Mouse (Mus musculus) liver, embryonic 14.5 days (tissue): Measurements from ENCODE around the gene Ryr1. TPM values are rescaled to one million over a fixed set of nuclear protein-coding genes. Genes with fewer than 3 reads are reported as not detected.

Source experiments
- ATAC-seq: fragments of 200-750 bp; cut with Nextera tagmentation; 2 replicates; pipeline ENCODE4 v1.8.0; 2017; ENCODE audit warnings: moderate number of reproducible peaks, mild to moderate bottlenecking, moderate library complexity; ENCODE audit not compliant: insufficient read depth
- DNase-seq, 3 experiments: peaks; one replicate each; pipeline ENCODE4 v3.0.0-alpha.2; 2012 to 2013; ENCODE audit warnings: low read depth in 3 of 3, low spot score in 3 of 3
- H3K27ac ChIP-seq: fragments of 300-500 bp; sonication (generic); 2 replicates; pipeline ENCODE4 v1.5.1; 2014; ENCODE audit warnings: moderate library complexity, mild to moderate bottlenecking, control low read depth, inconsistent platforms
- H3K27me3 ChIP-seq: fragments of 300-500 bp; sonication (generic); 2 replicates; pipeline ENCODE4 v1.6.1; 2014; ENCODE audit warnings: mild to moderate bottlenecking, low read length, moderate library complexity; ENCODE audit not compliant: control insufficient read depth, insufficient read depth
- H3K36me3 ChIP-seq: fragments of 300-500 bp; sonication (generic); replicated peaks from 2 replicates; pipeline ENCODE4 v1.6.1; 2014; ENCODE audit warnings: low read depth; ENCODE audit not compliant: control insufficient read depth, insufficient read depth
- H3K4me1 ChIP-seq, 2 experiments: fragments of 200-500 bp in 1 of 2; fragments of 300-500 bp in 1 of 2; sonication (generic) in 1 of 2; replicated peaks; 2 replicates each; pipeline ENCODE4 v1.6.1; 2012 to 2014; ENCODE audit warnings: antibody characterized with exemption in 1 of 2, inconsistent platforms in 1 of 2, low read length in 1 of 2; ENCODE audit not compliant: control insufficient read depth in 2 of 2, insufficient read depth in 2 of 2
- H3K4me2 ChIP-seq: fragments of 300-500 bp; sonication (generic); 2 replicates; pipeline ENCODE4 v1.6.1; 2014; ENCODE audit warnings: low read depth, mild to moderate bottlenecking, control low read depth, moderate library complexity
- H3K4me3 ChIP-seq, 2 experiments: fragments of 200-500 bp in 1 of 2; fragments of 300-500 bp in 1 of 2; sonication (generic) in 1 of 2; 2 replicates each; pipeline ENCODE4 v1.5.1; 2012 to 2014; ENCODE audit warnings: low read depth in 2 of 2, low read length in 2 of 2, mild to moderate bottlenecking in 2 of 2, control low read depth in 1 of 2, inconsistent platforms in 1 of 2, moderate library complexity in 1 of 2; ENCODE audit not compliant: insufficient read depth in 1 of 2
- H3K9ac ChIP-seq: fragments of 300-500 bp; sonication (generic); replicated peaks from 2 replicates; pipeline ENCODE4 v1.6.1; 2014; ENCODE audit warnings: mild to moderate bottlenecking, control low read depth, moderate library complexity
- H3K9me3 ChIP-seq: fragments of 300-500 bp; sonication (generic); 2 replicates; pipeline ENCODE4 v1.6.1; 2016; ENCODE audit warnings: low read length, mixed read lengths; ENCODE audit not compliant: control insufficient read depth
- CTCF ChIP-seq: IDR thresholded peaks from 2 replicates; pipeline ENCODE4 v1.5.1; 2016; ENCODE audit warnings: antibody characterized with exemption, low read depth, control low read depth
- EP300 ChIP-seq: IDR thresholded peaks from 2 replicates; pipeline ENCODE4 v1.6.1; 2016; ENCODE audit warnings: antibody characterized with exemption, low read depth
- WGBS: fragments of 180-500 bp; shearing (Covaris S2); extraction: QIAGEN DNeasy Blood & Tissue Kit; methylation state at CpG from one replicate; pipeline ENCODE4 v1.1.7; 2014; ENCODE audit not compliant: insufficient replicate concordance; 5-methylcytosine and 5-hydroxymethylcytosine counted together
- polyA plus RNA-seq, 2 experiments: library from polyadenylated mRNA; depleted of rRNA in 1 of 2; stranded (reverse) in 1 of 2; unstranded in 1 of 2; fragments of >200 nt; fragmentation: Nextera tagmentation in 1 of 2; extraction: Ambion mirVana in 1 of 2; gene quantifications; 2 replicates each; pipeline versions ENCODE4 v1.2.1 to v1.2.3; 2012 to 2014

Gene Ryr1
- 0.06 and 0.15 TPM in 2 replicates for polyA plus RNA-seq (2012; rRNA removed)
- polyA plus RNA-seq (2014; fragmentation: Nextera tagmentation; extraction: Ambion mirVana) = 0.06 and 0.08 TPM in 2 replicates

DNA sequence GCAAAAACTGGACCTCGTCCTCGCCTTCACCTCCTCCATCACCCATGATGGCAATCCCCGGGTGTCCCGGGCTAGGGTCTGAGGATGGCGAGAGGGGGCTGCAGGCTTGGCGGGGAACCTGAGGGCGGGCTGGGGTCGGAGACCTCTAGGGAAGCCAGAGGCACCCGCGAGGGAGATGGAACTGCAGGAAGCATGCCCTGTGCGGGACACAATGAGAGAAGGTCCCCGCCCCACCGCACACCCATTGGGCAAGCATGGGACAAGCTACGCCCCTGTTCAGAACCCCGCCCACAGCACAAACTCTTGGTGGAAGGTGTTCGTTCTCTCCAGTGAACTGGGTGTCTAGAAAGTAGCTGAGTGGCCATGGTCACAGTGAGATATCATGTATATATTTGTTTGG, at the start of gene Ryr1:
Gene Ryr1, minus strand, starts transcription at position 210 of the 400 bp plus-strand sequence.
- H3K4me2 ChIP-seq = peak within 1 kb of the TSS; percentile 63
- H3K27ac ChIP-seq = no peak within 1 kb of the TSS
- DNase-seq = peak; percentile 42 to 61 (median 45)
- H3K4me3 ChIP-seq = peak within 1 kb of the TSS in 1 of 2 experiments; percentile 0; a peak in 1 of 4 replicates
- H3K27me3 ChIP-seq = no peaks in the 10 kb centered on the region; the same call in 1 of the 2 replicates
- H3K9ac ChIP-seq = no peak within 1 kb of the TSS
- peak; percentile 68 for ATAC-seq
- H3K4me1 ChIP-seq = peaks cover 0 to 10% of the 10 kb centered on the region in 2 experiments; a peak in 3 of 4 replicates
- no peak for TF ChIP-seq CTCF
- TF ChIP-seq EP300 = no peak
- no peaks in the 10 kb centered on the region for H3K36me3 ChIP-seq
- WGBS = 0% methylated on average over 15 of the region's 16 CpGs
- H3K9me3 ChIP-seq = no peaks in the 10 kb centered on the region

DNA sequence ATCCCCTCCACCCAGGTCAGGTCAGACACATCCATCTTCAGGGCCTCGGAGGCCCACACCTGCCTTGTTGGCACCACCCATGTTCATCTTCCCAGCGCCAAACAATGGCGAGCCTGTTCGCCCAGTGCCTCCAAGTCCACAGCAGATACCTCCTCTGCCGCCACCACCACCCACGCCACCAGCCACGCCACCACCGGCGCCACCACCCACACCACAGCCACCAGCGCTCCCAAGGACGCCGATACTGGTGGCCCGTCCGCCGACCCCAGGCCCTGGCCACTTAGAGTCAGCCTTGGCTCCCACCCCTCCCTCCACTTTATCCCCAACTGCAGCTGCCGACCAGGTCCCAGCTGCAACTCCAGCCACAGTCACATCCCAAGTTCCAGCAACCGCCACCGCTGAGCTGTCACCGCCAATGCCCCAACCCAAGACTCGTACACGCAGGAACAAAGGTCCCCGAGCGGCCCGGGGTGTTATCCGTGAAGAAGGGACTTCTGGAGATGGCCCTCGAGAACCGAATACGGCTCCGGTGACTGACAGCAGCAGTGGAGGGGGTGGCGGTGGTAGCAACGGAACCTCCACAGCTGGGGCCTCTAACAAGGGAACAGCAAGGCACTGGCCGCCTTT, 47.5 kb upstream of the Ryr1 start:
- ATAC-seq = no peak

DNA sequence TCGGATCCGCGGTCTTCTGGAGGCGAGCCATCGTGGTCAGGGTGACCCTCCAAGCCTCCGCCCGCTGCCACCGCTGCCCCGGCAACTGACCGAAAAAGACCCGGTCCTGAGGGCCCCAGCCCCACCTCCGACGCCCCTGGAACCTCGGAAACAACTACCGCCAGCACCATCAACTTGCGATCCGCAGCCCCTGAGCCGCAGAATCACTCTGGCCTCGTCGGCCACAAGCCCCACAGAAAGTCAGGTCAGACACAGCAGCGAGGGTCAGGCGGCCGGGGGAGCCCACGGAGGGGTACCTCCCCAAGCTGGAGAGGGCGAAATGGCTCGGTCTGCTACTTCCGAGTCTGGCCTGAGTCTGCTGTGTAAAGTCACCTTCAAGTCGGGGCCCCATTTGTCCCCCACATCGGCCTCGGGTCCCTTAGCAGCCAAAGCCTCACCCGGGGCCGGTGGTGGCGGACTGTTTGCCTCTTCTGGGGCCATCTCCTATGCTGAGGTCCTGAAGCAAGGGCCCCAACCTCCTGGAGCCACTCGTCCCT, 46.7 kb upstream of the Ryr1 start:
- no peak overlapping the region for H3K9ac ChIP-seq

More for the DNA sequence above, 47.5 kb upstream of the Ryr1 start:
- Histone ChIP-seq H3K4me1 (peaks cover 2 to 6% of the 10 kb centered on the region in 2 experiments; a peak in 1 of 4 replicates), H3K27ac (no peak overlapping the region), H3K27me3 (peaks cover 54% of the 10 kb centered on the region), H3K9me3 (no peaks in the 10 kb centered on the region), H3K36me3 (peaks cover 24% of the 10 kb centered on the region), H3K4me2 (no peak overlapping the region), H3K9ac (no peak overlapping the region), H3K4me3 (no peak overlapping the region)
- 50% methylated on average over 32 of the region's 32 CpGs for WGBS
- no peak for DNase-seq
- TF ChIP-seq CTCF (no peak), EP300 (no peak)

DNA sequence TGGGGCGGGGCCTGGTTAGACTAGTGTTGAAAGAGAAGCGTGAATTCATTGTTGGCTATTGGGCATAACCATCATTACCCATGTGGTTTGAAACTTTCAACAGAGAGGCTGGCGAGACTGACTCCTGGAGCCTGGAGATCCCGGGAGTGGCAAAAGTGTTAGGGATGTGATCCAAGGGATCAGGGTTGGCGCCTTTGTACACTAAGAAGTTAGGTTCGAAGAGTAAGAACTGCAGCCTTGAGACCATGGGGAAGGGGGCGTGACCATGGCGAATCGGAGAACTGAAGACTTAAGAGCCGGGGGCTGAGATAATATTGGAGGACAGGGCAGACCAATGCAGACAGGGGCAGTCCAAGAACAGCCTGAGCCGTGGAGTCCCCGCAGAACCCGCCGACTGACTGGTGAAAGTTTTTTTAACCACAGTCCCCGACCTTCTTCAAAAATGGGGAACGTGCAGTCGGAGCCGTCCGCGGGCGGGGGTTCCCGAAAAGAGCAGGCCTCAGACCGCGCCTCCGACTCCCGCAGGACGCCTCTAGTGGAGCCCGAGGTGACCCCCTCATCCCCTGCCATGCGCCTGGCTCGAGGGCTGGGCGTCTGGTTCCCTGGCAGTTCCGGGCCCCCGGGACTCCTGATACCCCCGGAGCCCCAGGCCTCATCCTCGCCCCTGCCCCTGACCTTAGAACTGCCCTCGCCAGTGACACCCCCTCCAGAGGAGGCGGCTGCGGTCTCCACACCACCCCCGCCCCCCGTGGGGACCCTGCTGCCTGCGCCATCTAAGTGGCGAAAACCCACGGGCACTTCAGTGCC, 46.0 kb upstream of the Ryr1 start:
- DNase-seq (no peak), ATAC-seq (no peak; the same call in 1 of the 2 replicates)
- TF ChIP-seq EP300 (no peak), CTCF (no peak)
- peaks cover 15% of the 10 kb centered on the region for H3K36me3 ChIP-seq
- peak overlapping the region; percentile 61 for H3K4me2 ChIP-seq
- H3K4me3 ChIP-seq = peak overlapping the region; percentile 35 to 53; a peak in 3 of 4 replicates
- H3K9me3 ChIP-seq = no peaks in the 10 kb centered on the region
- H3K27ac ChIP-seq = no peak overlapping the region
- peaks cover 2 to 6% of the 10 kb centered on the region in 2 experiments; a peak in 1 of 4 replicates for H3K4me1 ChIP-seq
- H3K27me3 ChIP-seq = peaks cover 54% of the 10 kb centered on the region
- H3K9ac ChIP-seq = peak overlapping the region; percentile 7; the same call in 1 of the 2 replicates
- 1% methylated on average over 41 of the region's 43 CpGs for WGBS

More for the DNA sequence above, 46.7 kb upstream of the Ryr1 start:
- Histone ChIP-seq H3K36me3 (peaks cover 21% of the 10 kb centered on the region), H3K9me3 (no peaks in the 10 kb centered on the region), H3K4me3 (peak overlapping the region in 1 of 2 experiments; percentile 53; a peak in 2 of 4 replicates), H3K4me1 (peaks cover 2 to 6% of the 10 kb centered on the region in 2 experiments; a peak in 1 of 4 replicates), H3K4me2 (peak overlapping the region; percentile 61), H3K27me3 (peaks cover 54% of the 10 kb centered on the region), H3K27ac (no peak overlapping the region)
- TF ChIP-seq EP300 (no peak), CTCF (no peak)
- DNase-seq = no peak
- no peak for ATAC-seq
- 6% methylated on average over 34 of the region's 34 CpGs for WGBS
